Mouse (Mus musculus) forebrain, embryonic 11.5 days (tissue): ENCODE data around the gene Ypel2. TPM values are rescaled to one million over a fixed set of nuclear protein-coding genes. Genes with fewer than 3 reads are reported as not detected.

Source experiments
- ATAC-seq: fragments of 200-750 bp; cut with Nextera tagmentation; replicated peaks from 2 replicates; pipeline ENCODE4 v1.8.0; 2017; ENCODE audit warnings: moderate TSS enrichment; ENCODE audit not compliant: low FRiP score
- DNase-seq: peaks from one replicate; pipeline ENCODE4 v3.0.0-alpha.2; 2017; ENCODE audit warnings: low spot score
- H3K27ac ChIP-seq: fragments of 300-500 bp; sonication (generic); 2 replicates; pipeline ENCODE4 v1.5.1; 2014; ENCODE audit warnings: low read depth, low read length
- H3K27me3 ChIP-seq: fragments of 300-500 bp; sonication (generic); 2 replicates; pipeline ENCODE4 v1.6.1; 2014; ENCODE audit warnings: mild to moderate bottlenecking, low read length, mixed read lengths; ENCODE audit not compliant: control insufficient read depth, insufficient read depth
- H3K36me3 ChIP-seq: fragments of 300-500 bp; sonication (generic); 2 replicates; pipeline ENCODE4 v1.6.1; 2014; ENCODE audit warnings: mild to moderate bottlenecking, low read length, moderate library complexity, mixed read lengths; ENCODE audit not compliant: control insufficient read depth, insufficient read depth
- H3K4me1 ChIP-seq: fragments of 300-500 bp; sonication (generic); replicated peaks from 2 replicates; pipeline ENCODE4 v1.6.1; 2014; ENCODE audit warnings: low read length, mixed read lengths; ENCODE audit not compliant: control insufficient read depth, insufficient read depth
- H3K4me2 ChIP-seq: fragments of 300-500 bp; sonication (generic); 2 replicates; pipeline ENCODE4 v1.6.1; 2014; ENCODE audit warnings: low read depth, mild to moderate bottlenecking, low read length, moderate library complexity, mixed read lengths; ENCODE audit not compliant: severe bottlenecking
- H3K4me3 ChIP-seq: fragments of 300-500 bp; sonication (generic); 2 replicates; pipeline ENCODE4 v1.5.1; 2014; ENCODE audit warnings: low read depth, low read length
- H3K9ac ChIP-seq: fragments of 300-500 bp; sonication (generic); 2 replicates; pipeline ENCODE4 v1.6.1; 2014; ENCODE audit warnings: low read length
- H3K9me3 ChIP-seq: fragments of 300-500 bp; sonication (generic); 2 replicates; pipeline ENCODE4 v1.6.1; 2016; ENCODE audit warnings: low read length, mixed read lengths; ENCODE audit not compliant: control insufficient read depth
- WGBS: fragments of 180-500 bp; shearing (Covaris S2); extraction: QIAGEN DNeasy Blood & Tissue Kit; methylation state at CpG from one replicate; pipeline ENCODE4 v1.1.7; 2014; 5-methylcytosine and 5-hydroxymethylcytosine counted together
- polyA plus RNA-seq: library from polyadenylated mRNA; unstranded; fragments of >200 nt; fragmentation: Nextera tagmentation; extraction: Ambion mirVana; gene quantifications from 2 replicates; pipeline ENCODE4 v1.2.1, GENCODE M21; 2014

The Ypel2 gene
- polyA plus RNA-seq, 1 experiment from 2014 or later = 5.4 TPM

DNA sequence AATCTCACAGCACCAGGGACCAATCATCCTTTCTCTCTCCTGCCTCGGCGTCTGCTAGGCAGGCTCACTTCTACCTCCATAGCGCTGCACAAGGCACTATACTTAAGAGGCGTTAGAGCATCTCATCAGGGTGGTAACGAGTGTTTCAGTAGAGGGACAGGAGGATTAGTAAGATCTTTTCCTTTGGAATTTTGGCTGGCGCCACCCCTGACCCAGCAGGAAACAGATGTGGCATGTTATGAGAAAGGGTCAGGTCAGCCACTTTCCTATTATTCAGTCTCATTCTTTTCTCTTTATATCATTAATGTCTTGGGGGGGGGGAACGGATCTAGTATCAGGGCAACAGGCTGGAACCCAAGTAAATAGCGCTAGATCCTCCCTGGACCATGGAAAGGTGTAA is 41.8 kb downstream of the Ypel2 start:
- 51% methylated on average over 8 of the region's 8 CpGs for WGBS
- Histone ChIP-seq H3K4me1 (peaks cover 3% of the 10 kb centered on the region; the same call in 1 of the 2 replicates), H3K27ac (no peak overlapping the region), H3K4me2 (no peak overlapping the region), H3K27me3 (no peaks in the 10 kb centered on the region), H3K9ac (no peak overlapping the region), H3K9me3 (no peaks in the 10 kb centered on the region), H3K4me3 (no peak overlapping the region), H3K36me3 (no peaks in the 10 kb centered on the region)
- ATAC-seq = no peak
- no peak for DNase-seq

DNA sequence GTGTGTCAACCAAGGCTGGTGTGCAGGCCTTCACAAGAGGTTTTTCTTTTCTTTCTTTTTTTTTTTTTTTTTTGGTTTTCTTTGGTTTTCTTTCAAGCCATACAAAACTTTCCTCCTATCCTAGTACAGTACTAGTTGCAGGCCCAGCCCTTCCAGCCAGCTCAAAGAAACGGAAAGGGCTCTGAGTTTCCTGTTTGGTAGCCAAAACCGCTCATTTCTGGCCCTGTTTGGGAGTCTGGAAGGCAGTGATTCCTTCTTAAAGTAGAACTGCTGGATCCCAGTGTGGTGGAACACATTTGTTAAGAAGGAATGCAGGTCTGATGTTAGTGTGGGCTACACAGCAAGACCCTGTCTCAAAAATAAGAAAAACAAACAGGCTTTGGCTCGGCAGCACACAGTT is 43.0 kb downstream of the Ypel2 start:
- Histone ChIP-seq H3K9ac (no peak overlapping the region), H3K9me3 (no peaks in the 10 kb centered on the region), H3K4me1 (peaks cover 7% of the 10 kb centered on the region; the same call in 1 of the 2 replicates), H3K4me2 (no peak overlapping the region), H3K27ac (no peak overlapping the region), H3K36me3 (no peaks in the 10 kb centered on the region), H3K27me3 (no peaks in the 10 kb centered on the region), H3K4me3 (no peak overlapping the region)
- DNase-seq (no peak), ATAC-seq (no peak)
- 83% methylated on average over 3 of the region's 3 CpGs for WGBS

DNA sequence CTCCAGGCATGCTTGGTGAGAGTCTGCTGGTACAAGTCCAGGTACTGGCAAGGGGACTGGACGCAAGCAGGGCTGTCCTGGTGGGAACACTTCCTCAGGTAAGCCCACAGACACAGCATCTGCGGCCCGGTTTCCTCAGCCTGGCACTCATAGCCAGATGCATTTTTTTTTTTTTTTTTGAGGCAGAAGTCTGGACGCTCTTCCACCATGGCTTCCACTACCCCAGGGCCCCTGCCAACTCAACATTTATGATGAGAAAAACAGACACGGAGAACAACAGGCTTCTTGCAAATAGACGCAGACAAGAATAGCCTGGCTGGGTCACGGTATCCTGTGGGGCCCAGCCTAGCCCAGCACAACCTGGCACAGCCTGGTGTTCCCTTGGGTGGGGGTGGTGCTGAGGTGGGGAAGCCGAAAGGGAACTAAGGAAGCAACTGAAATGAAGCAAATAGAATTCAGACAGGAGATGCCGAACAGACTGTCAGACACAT is 43.5 kb downstream of the Ypel2 start:
- Histone ChIP-seq H3K27me3 (no peaks in the 10 kb centered on the region), H3K36me3 (no peaks in the 10 kb centered on the region), H3K4me3 (no peak overlapping the region), H3K9me3 (no peaks in the 10 kb centered on the region), H3K4me2 (no peak overlapping the region), H3K9ac (no peak overlapping the region), H3K27ac (no peak overlapping the region), H3K4me1 (peaks cover 7% of the 10 kb centered on the region; the same call in 1 of the 2 replicates)
- 88% methylated on average over 9 of the region's 9 CpGs for WGBS
- no peak for DNase-seq
- no peak for ATAC-seq

DNA sequence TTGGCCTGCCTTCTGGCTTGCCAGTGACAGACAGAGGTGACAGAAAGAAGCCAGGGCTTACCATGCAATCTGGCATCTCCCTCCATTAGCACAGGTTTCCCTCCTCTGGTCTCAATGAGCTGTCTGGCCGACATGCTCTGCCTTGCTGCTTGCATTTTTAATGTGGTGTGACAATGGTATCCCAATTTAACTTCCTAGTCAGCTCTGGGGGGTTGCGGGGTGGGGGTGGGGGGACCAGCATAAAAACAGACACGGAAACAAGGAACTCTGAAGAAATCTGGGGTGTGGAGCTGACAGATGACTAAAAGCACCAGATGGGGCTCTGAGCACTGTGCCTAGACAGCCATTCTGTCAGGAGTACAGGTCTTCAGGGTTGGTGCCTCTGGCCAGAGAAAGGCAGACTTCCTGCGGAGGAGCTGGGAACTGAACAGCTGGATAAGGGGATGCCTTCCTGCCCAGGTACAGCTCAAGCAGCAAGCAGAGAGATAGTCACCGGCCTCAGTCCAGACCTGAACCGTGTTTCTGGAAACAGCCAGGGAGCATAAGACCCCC is 46.8 kb downstream of the Ypel2 start:
- Histone ChIP-seq H3K4me2 (no peak overlapping the region), H3K4me3 (no peak overlapping the region), H3K9me3 (no peaks in the 10 kb centered on the region), H3K27ac (peak overlapping the region; percentile 41; the same call in 1 of the 2 replicates), H3K9ac (no peak overlapping the region), H3K4me1 (peaks cover 7% of the 10 kb centered on the region; the same call in 1 of the 2 replicates), H3K36me3 (no peaks in the 10 kb centered on the region), H3K27me3 (no peaks in the 10 kb centered on the region)
- DNase-seq (no peak), ATAC-seq (no peak)
- WGBS = 41% methylated on average over 6 of the region's 6 CpGs

DNA sequence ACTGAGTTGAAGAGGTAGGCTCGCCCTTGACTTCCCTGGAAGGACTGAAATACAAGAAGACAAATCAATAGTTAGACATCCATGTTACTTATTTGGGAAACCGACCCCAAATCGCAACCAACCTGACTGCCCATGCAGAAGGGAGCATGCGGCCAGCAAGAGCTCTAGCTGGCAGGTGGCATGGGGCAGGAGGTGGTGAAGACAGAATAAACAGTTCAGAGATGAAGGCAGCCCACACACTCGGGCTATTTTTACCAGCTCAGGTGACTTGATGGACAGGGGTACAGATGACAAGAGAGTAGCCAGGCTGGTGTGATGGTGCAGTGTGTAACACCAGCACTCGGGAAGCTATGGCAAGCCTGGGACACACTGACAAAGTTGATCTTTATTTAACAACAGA is 47.6 kb downstream of the Ypel2 start:
- Histone ChIP-seq H3K9me3 (no peaks in the 10 kb centered on the region), H3K36me3 (no peaks in the 10 kb centered on the region), H3K4me3 (no peak overlapping the region), H3K9ac (no peak overlapping the region), H3K4me2 (no peak overlapping the region), H3K4me1 (peaks cover 7% of the 10 kb centered on the region; the same call in 1 of the 2 replicates), H3K27me3 (no peaks in the 10 kb centered on the region), H3K27ac (no peak overlapping the region)
- DNase-seq = no peak
- WGBS = 93% methylated on average over 6 of the region's 6 CpGs
- no peak for ATAC-seq

DNA sequence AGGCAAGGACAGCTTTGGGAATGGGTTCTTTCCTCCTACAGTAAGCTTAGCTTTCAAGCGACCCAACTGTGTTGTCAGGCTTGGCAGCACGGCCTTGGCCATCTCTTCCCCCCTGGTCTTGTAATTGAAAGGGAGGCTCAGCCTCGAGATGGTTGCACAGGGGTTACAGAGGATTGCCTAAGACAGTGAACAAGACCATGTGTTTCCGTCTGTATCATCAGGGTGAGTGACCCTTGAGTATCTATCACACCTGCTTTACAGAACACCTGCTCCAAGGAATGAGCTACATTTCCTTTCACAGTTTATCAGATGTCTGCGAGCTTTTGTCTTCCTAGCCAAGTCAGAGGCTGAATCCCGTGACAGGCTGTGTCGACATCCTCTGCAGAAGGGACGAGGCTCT is 48.4 kb downstream of the Ypel2 start:
- Histone ChIP-seq H3K27ac (no peak overlapping the region), H3K27me3 (no peaks in the 10 kb centered on the region), H3K9ac (no peak overlapping the region), H3K9me3 (no peaks in the 10 kb centered on the region), H3K4me1 (peaks cover 7% of the 10 kb centered on the region; the same call in 1 of the 2 replicates), H3K4me3 (no peak overlapping the region), H3K4me2 (no peak overlapping the region), H3K36me3 (no peaks in the 10 kb centered on the region)
- WGBS = 84% methylated on average over 8 of the region's 8 CpGs
- DNase-seq = no peak
- ATAC-seq = no peak

DNA sequence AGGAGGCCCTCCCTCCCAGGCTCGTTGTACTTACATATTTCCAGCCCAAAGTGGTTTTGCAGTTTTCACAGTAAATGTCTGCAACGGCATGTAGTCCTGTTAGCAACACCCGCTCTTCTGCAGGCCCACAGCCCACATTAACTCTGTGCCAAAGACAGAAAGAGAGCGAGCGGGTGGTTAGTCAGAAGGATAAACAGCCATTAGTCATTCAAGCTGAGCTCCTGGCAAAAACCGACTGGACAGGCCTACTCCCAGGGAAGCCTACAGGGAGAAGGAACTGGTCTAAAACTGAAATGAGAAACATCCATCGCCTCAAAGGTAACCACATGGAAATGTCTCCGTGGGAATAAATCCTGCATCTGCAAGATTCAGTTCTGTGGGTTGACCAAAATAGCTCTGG is 49.0 kb downstream of the Ypel2 start:
- no peak for DNase-seq
- whole genome bisulfite sequencing = 89% methylated on average over 8 of the region's 8 CpGs

DNA sequence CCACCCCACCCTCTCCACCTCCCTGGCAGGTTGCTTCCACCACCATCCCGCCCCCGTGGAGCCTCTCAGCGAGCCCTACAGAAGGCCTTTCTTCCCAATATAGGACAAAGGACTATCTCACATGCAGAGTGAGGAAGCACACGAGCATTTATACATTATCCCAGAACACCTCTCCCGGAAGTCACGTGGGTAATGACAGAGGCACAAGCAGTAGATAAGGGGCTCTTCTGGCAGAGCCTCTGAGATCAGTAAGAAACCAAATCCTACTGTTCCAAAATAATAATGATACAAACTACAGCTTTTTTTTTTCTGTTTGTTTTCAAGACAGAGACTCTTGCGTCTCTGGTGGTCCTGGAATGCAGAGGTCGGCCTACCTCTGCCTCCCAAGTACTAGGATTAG is 51.6 kb downstream of the Ypel2 start:
- no peaks in the 10 kb centered on the region for H3K36me3 ChIP-seq
- H3K4me3 ChIP-seq = no peak overlapping the region
- no peaks in the 10 kb centered on the region for H3K27me3 ChIP-seq
- no peak overlapping the region for H3K27ac ChIP-seq
- H3K4me2 ChIP-seq = no peak overlapping the region
- 89% methylated on average over 8 of the region's 8 CpGs for WGBS
- peaks cover 6% of the 10 kb centered on the region; the same call in 1 of the 2 replicates for H3K4me1 ChIP-seq
- DNase-seq (no peak), ATAC-seq (no peak)
- no peaks in the 10 kb centered on the region for H3K9me3 ChIP-seq
- H3K9ac ChIP-seq = no peak overlapping the region

More for the DNA sequence above, 49.0 kb downstream of the Ypel2 start:
- no peaks in the 10 kb centered on the region for H3K27me3 ChIP-seq
- H3K36me3 ChIP-seq = no peaks in the 10 kb centered on the region
- no peak overlapping the region for H3K4me2 ChIP-seq
- H3K27ac ChIP-seq = no peak overlapping the region
- H3K4me3 ChIP-seq = no peak overlapping the region
- no peaks in the 10 kb centered on the region for H3K9me3 ChIP-seq
- ATAC-seq = no peak
- H3K9ac ChIP-seq = no peak overlapping the region
- H3K4me1 ChIP-seq = peaks cover 7% of the 10 kb centered on the region; the same call in 1 of the 2 replicates

DNA sequence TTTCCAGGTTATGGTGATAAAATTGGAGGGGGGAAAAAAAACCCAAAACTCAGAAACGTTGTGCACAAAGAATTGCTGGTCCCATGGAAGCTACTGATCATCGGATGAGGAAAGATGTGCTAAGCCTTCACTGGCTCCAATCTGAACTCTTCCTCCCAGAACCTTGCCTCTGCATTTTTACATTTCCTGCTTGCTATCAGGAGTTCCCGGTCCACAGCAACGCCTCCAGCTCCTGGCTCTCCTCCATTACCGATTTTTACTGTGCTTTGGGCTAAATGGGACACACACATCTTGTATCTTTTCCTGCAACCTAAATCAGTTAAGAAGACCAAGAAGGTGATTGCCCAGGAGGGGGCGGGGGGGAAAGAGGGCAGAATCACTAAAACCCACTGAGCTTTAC is 54.0 kb downstream of the Ypel2 start:
- Histone ChIP-seq H3K36me3 (no peaks in the 10 kb centered on the region), H3K4me1 (no peaks in the 10 kb centered on the region), H3K27me3 (no peaks in the 10 kb centered on the region), H3K9ac (no peak overlapping the region), H3K4me2 (no peak overlapping the region), H3K4me3 (no peak overlapping the region), H3K27ac (no peak overlapping the region), H3K9me3 (no peaks in the 10 kb centered on the region)
- ATAC-seq (no peak), DNase-seq (no peak)
- 79% methylated on average over 6 of the region's 6 CpGs for WGBS
